Mouse (Mus musculus): ENCODE measurements around the gene Pde1a. TPM values are rescaled to one million over a fixed set of nuclear protein-coding genes. Genes with fewer than 3 reads are reported as not detected.

Pde1a gene
- total and polyA plus RNA-seq, 2 experiments from 2014 or later, result 18.8 to 19.6 TPM

- no peak overlapping the region for H3K27ac ChIP-seq
- H3K9ac ChIP-seq (replicated peaks; ENCODE audit: low read length), result no peak overlapping the region
- no peaks in the 10 kb centered on the region for H3K36me3 ChIP-seq (ENCODE audit: insufficient read depth, low read length)
- no peak for TF ChIP-seq CTCF (IDR thresholded peaks at IDR 0.05; ENCODE audit: low read depth)
- no peaks in the 10 kb centered on the region for H3K4me1 ChIP-seq (ENCODE audit: insufficient read depth, low read length)
- no peaks in the 10 kb centered on the region for H3K9me3 ChIP-seq (ENCODE audit: low read length)
- DNase-seq (ENCODE audit: low spot score), result no peak
- no peak for ATAC-seq
- no peak overlapping the region for H3K4me2 ChIP-seq (ENCODE audit: low read depth, low read length)
- H3K27me3 ChIP-seq (ENCODE audit: insufficient read depth, low read length), result no peaks in the 10 kb centered on the region
- no peak overlapping the region for H3K4me3 ChIP-seq (ENCODE audit: low read length)
- 62% methylated on average over 8 of the region's 8 CpGs for WGBS
Observed at GRCm38 (mm10) chr2:79945898-79946675, 183.2 kb downstream of the Pde1a start.

GRCm38 (mm10) chr2:79934660-79935059 lies 194.6 kb downstream of the Pde1a start:
- ATAC-seq, result no peak
- TF ChIP-seq CTCF (IDR thresholded peaks at IDR 0.05; ENCODE audit: low read depth), result no peak
- H3K4me2 ChIP-seq (ENCODE audit: low read depth, low read length), result no peak overlapping the region

GRCm38 (mm10) chr2:79922356-79922755 lies 206.9 kb downstream of the Pde1a start:
- Histone ChIP-seq H3K9me3 (ENCODE audit: low read length) (no peaks in the 10 kb centered on the region), H3K4me1 (ENCODE audit: insufficient read depth, low read length) (no peaks in the 10 kb centered on the region), H3K4me2 (ENCODE audit: low read depth, low read length) (no peak overlapping the region), H3K27ac (no peak overlapping the region), H3K9ac (replicated peaks; ENCODE audit: low read length) (no peak overlapping the region), H3K27me3 (ENCODE audit: insufficient read depth, low read length) (no peaks in the 10 kb centered on the region), H3K4me3 (ENCODE audit: low read length) (no peak overlapping the region), H3K36me3 (ENCODE audit: insufficient read depth, low read length) (no peaks in the 10 kb centered on the region)
- 0 out of 2 replicates have a peak, but pooled peaks have one; percentile 4 for TF ChIP-seq CTCF (IDR thresholded peaks at IDR 0.05; ENCODE audit: low read depth)
- DNase-seq (ENCODE audit: low spot score), result no peak
- ATAC-seq, result no peak

More at GRCm38 (mm10) chr2:79934660-79935059, 194.6 kb downstream of the Pde1a start:
- no peak overlapping the region for H3K27ac ChIP-seq
- H3K4me1 ChIP-seq (ENCODE audit: insufficient read depth, low read length), result no peaks in the 10 kb centered on the region
- no peak overlapping the region for H3K9ac ChIP-seq (replicated peaks; ENCODE audit: low read length)
- no peak for DNase-seq (ENCODE audit: low spot score)
- H3K9me3 ChIP-seq (ENCODE audit: low read length), result no peaks in the 10 kb centered on the region
- WGBS, result 64% methylated on average over 5 of the region's 5 CpGs
- no peak overlapping the region for H3K4me3 ChIP-seq (ENCODE audit: low read length)
- no peaks in the 10 kb centered on the region for H3K27me3 ChIP-seq (ENCODE audit: insufficient read depth, low read length)
- no peaks in the 10 kb centered on the region for H3K36me3 ChIP-seq (ENCODE audit: insufficient read depth, low read length)

- 90% methylated on average over 4 of the region's 4 CpGs for WGBS
- Histone ChIP-seq H3K27me3 (ENCODE audit: insufficient read depth, low read length) (no peaks in the 10 kb centered on the region), H3K9me3 (ENCODE audit: low read length) (no peaks in the 10 kb centered on the region), H3K4me2 (ENCODE audit: low read depth, low read length) (no peak overlapping the region), H3K27ac (no peak overlapping the region), H3K36me3 (ENCODE audit: insufficient read depth, low read length) (no peaks in the 10 kb centered on the region), H3K9ac (replicated peaks; ENCODE audit: low read length) (no peak overlapping the region), H3K4me1 (ENCODE audit: insufficient read depth, low read length) (no peaks in the 10 kb centered on the region), H3K4me3 (ENCODE audit: low read length) (no peak overlapping the region)
- ATAC-seq (no peak), DNase-seq (ENCODE audit: low spot score) (no peak)
- no peak for TF ChIP-seq CTCF (IDR thresholded peaks at IDR 0.05; ENCODE audit: low read depth)
Observed at GRCm38 (mm10) chr2:79921375-79921774, 207.9 kb downstream of the Pde1a start.

GRCm38 (mm10) chr2:79920438-79920837 lies 208.8 kb downstream of the Pde1a start:
- 82% methylated on average over 4 of the region's 4 CpGs for WGBS
- TF ChIP-seq CTCF (IDR thresholded peaks at IDR 0.05; ENCODE audit: low read depth), result no peak
- no peak for DNase-seq (ENCODE audit: low spot score)
- Histone ChIP-seq H3K27ac (no peak overlapping the region), H3K27me3 (ENCODE audit: insufficient read depth, low read length) (no peaks in the 10 kb centered on the region), H3K9ac (replicated peaks; ENCODE audit: low read length) (no peak overlapping the region), H3K4me1 (ENCODE audit: insufficient read depth, low read length) (no peaks in the 10 kb centered on the region), H3K4me2 (ENCODE audit: low read depth, low read length) (no peak overlapping the region), H3K9me3 (ENCODE audit: low read length) (no peaks in the 10 kb centered on the region), H3K4me3 (ENCODE audit: low read length) (no peak overlapping the region), H3K36me3 (ENCODE audit: insufficient read depth, low read length) (no peaks in the 10 kb centered on the region)
- no peak for ATAC-seq

- no peak overlapping the region for H3K27ac ChIP-seq
- no peak for DNase-seq (ENCODE audit: low spot score)
- H3K4me2 ChIP-seq (ENCODE audit: low read depth, low read length), result no peak overlapping the region
- no peaks in the 10 kb centered on the region for H3K36me3 ChIP-seq (ENCODE audit: insufficient read depth, low read length)
- 90% methylated on average over 2 of the region's 2 CpGs for WGBS
- H3K9me3 ChIP-seq (ENCODE audit: low read length), result no peaks in the 10 kb centered on the region
- no peak overlapping the region for H3K9ac ChIP-seq (replicated peaks; ENCODE audit: low read length)
- no peak for ATAC-seq
- no peaks in the 10 kb centered on the region for H3K27me3 ChIP-seq (ENCODE audit: insufficient read depth, low read length)
- no peaks in the 10 kb centered on the region for H3K4me1 ChIP-seq (ENCODE audit: insufficient read depth, low read length)
- no peak overlapping the region for H3K4me3 ChIP-seq (ENCODE audit: low read length)
- no peak for TF ChIP-seq CTCF (IDR thresholded peaks at IDR 0.05; ENCODE audit: low read depth)
Observed at GRCm38 (mm10) chr2:79901841-79902510, 227.3 kb downstream of the Pde1a start.

GRCm38 (mm10) chr2:79898522-79898921 lies 230.7 kb downstream of the Pde1a start:
- Histone ChIP-seq H3K27me3 (ENCODE audit: insufficient read depth, low read length) (no peaks in the 10 kb centered on the region), H3K4me2 (ENCODE audit: low read depth, low read length) (no peak overlapping the region), H3K36me3 (ENCODE audit: insufficient read depth, low read length) (no peaks in the 10 kb centered on the region), H3K4me3 (ENCODE audit: low read length) (no peak overlapping the region), H3K27ac (no peak overlapping the region), H3K9ac (replicated peaks; ENCODE audit: low read length) (no peak overlapping the region), H3K4me1 (ENCODE audit: insufficient read depth, low read length) (no peaks in the 10 kb centered on the region), H3K9me3 (ENCODE audit: low read length) (no peaks in the 10 kb centered on the region)
- DNase-seq (ENCODE audit: low spot score) (no peak), ATAC-seq (no peak)
- 73% methylated on average over 3 of the region's 3 CpGs for WGBS
- no peak for TF ChIP-seq CTCF (IDR thresholded peaks at IDR 0.05; ENCODE audit: low read depth)
